Mouse (Mus musculus): ENCODE measurements around the gene Vpreb3.

Vpreb3 gene

GRCm38 (mm10) chr10:75942736-75943477 lies at the start of gene Vpreb3:
Gene Vpreb3 (plus strand): TSS chr10:75943057.
- DNase-seq, result no peak

- DNase-seq, result peak; percentile 96 to 97
These were observed 49.6 kb upstream of the Vpreb3 start, which contains the start of gene Derl3 for GRCm38 (mm10) chr10:75893089-75893750. Gene Derl3 (plus strand): TSS chr10:75893413.

- peak in 1 of 2 experiments; percentile 12 for DNase-seq
These were observed 48.3 kb upstream of the Vpreb3 start for GRCm38 (mm10) chr10:75894601-75895000.

- DNase-seq, result no peak
These were observed 47.1 kb upstream of the Vpreb3 start for GRCm38 (mm10) chr10:75895730-75896129.

- DNase-seq, result no peak
These were observed 46.6 kb upstream of the Vpreb3 start for GRCm38 (mm10) chr10:75896208-75896607.

- DNase-seq, result peak; percentile 69 to 71
These were observed 45.5 kb upstream of the Vpreb3 start for GRCm38 (mm10) chr10:75897373-75897772.

GRCm38 (mm10) chr10:75898039-75898564 lies 44.8 kb upstream of the Vpreb3 start:
- DNase-seq, result no peak

- DNase-seq, result no peak
These were observed 44.0 kb upstream of the Vpreb3 start for GRCm38 (mm10) chr10:75898846-75899245.

- no peak for DNase-seq
These were observed 38.5 kb upstream of the Vpreb3 start for GRCm38 (mm10) chr10:75904391-75904790.

GRCm38 (mm10) chr10:75906882-75907281 lies 36.0 kb upstream of the Vpreb3 start:
- DNase-seq, result no peak

GRCm38 (mm10) chr10:75910698-75911097 lies 32.2 kb upstream of the Vpreb3 start:
- DNase-seq, result no peak

GRCm38 (mm10) chr10:75913013-75913589 lies 29.8 kb upstream of the Vpreb3 start:
- no peak for DNase-seq

GRCm38 (mm10) chr10:75915557-75915956 lies 27.3 kb upstream of the Vpreb3 start:
- no peak for DNase-seq

GRCm38 (mm10) chr10:75916840-75917239 lies 26.0 kb upstream of the Vpreb3 start:
- DNase-seq, result no peak

- DNase-seq, result no peak
These were observed 23.8 kb upstream of the Vpreb3 start for GRCm38 (mm10) chr10:75919026-75919425.

- DNase-seq, result peak; percentile 94 to 96
These were observed 21.7 kb upstream of the Vpreb3 start, which contains the start of gene Smarcb1 for GRCm38 (mm10) chr10:75921026-75921725. Gene Smarcb1 (minus strand): TSS chr10:75921617.

- no peak for DNase-seq
These were observed 20.9 kb upstream of the Vpreb3 start for GRCm38 (mm10) chr10:75921726-75922560.

GRCm38 (mm10) chr10:75924324-75924723 lies 18.5 kb upstream of the Vpreb3 start:
- DNase-seq, result no peak

- no peak for DNase-seq
These were observed 16.5 kb upstream of the Vpreb3 start for GRCm38 (mm10) chr10:75926396-75926795.

GRCm38 (mm10) chr10:75930304-75930703 lies 12.6 kb upstream of the Vpreb3 start:
- DNase-seq, result no peak

GRCm38 (mm10) chr10:75931311-75931710 lies 11.5 kb upstream of the Vpreb3 start:
- DNase-seq, result no peak

Data from B cell, adult 2 months (primary cell).